Comparison of ENCODE assay signal across 8 mouse cellular contexts in genomic region chr6:83234280-83234741, GRCm38 (mm10). TPM values are rescaled to one million over a fixed set of nuclear protein-coding genes. Genes with fewer than 3 reads are reported as not detected.
DNase-seq lines count a peak whose midpoint lies in the region; ATAC-seq and TF ChIP-seq lines count a peak whose summit lies in the region.

No protein-coding gene starts in this region.

- H3K36me3 ChIP-seq in ES-Bruce4 (ENCODE audit: control insufficient read depth, insufficient read depth, low read length, poor library complexity, severe bottlenecking), result no peaks in the 10 kb centered on the region
- no peaks in the 10 kb centered on the region for H3K36me3 ChIP-seq in intestine, embryonic 16.5 days (ENCODE audit: control insufficient read depth, insufficient read depth, low read length)
- no peaks in the 10 kb centered on the region for H3K36me3 ChIP-seq in liver, postnatal 0 days (replicated peaks; ENCODE audit: insufficient read depth, low read length)

- no peak overlapping the region for H3K27ac ChIP-seq in ES-Bruce4 (ENCODE audit: insufficient read depth, low read length)
- H3K27ac ChIP-seq in intestine, embryonic 16.5 days (ENCODE audit: low read length), result no peak overlapping the region
- no peak overlapping the region for H3K27ac ChIP-seq in liver, postnatal 0 days (ENCODE audit: low read depth)

- peak overlapping the region; percentile 24 for H3K4me3 ChIP-seq in ES-Bruce4 (ENCODE audit: low read depth, low read length)
- H3K4me3 ChIP-seq in intestine, embryonic 16.5 days (ENCODE audit: low read length), result peak overlapping the region; percentile 18
- no peak overlapping the region for H3K4me3 ChIP-seq in liver, postnatal 0 days (ENCODE audit: low read depth, low read length)

- no peak for TF ChIP-seq POLR2A in ES-Bruce4 (IDR thresholded peaks at IDR 0.05; ENCODE audit: insufficient read depth, low read length)

- peaks cover 2% of the 10 kb centered on the region for H3K4me1 ChIP-seq in ES-Bruce4 (ENCODE audit: control insufficient read depth, insufficient read depth, low read length)
- peaks cover 6% of the 10 kb centered on the region; the same call in 1 of the 2 replicates for H3K4me1 ChIP-seq in intestine, embryonic 16.5 days (ENCODE audit: control insufficient read depth, insufficient read depth, low read length)
- no peaks in the 10 kb centered on the region; the same call in 1 of the 2 replicates for H3K4me1 ChIP-seq in liver, postnatal 0 days (ENCODE audit: insufficient read depth)

- DNase-seq in embryo, embryonic 10.5 days (ENCODE audit: low spot score), result peak; percentile 50
- DNase-seq in liver, postnatal 0 days, result no peak
- DNase-seq in right cerebral cortex, postnatal 4 days, result no peak
- no peak for DNase-seq in cerebellum, adult 11-12 months

- TF ChIP-seq EP300 in ES-Bruce4 (IDR thresholded peaks at IDR 0.05; ENCODE audit: insufficient read depth, low read depth, low read length), result no peak
- TF ChIP-seq EP300 in liver, postnatal 0 days (IDR thresholded peaks at IDR 0.05; ENCODE audit: low read depth), result no peak

- no peak overlapping the region for H3K9ac ChIP-seq in ES-Bruce4 (ENCODE audit: low read depth, poor library complexity, severe bottlenecking)
- H3K9ac ChIP-seq in intestine, embryonic 16.5 days (ENCODE audit: low read depth, low read length), result peak overlapping the region; percentile 34; the same call in 1 of the 2 replicates
- no peak overlapping the region for H3K9ac ChIP-seq in liver, postnatal 0 days (replicated peaks)

- no peak for TF ChIP-seq CTCF in ES-Bruce4 (IDR thresholded peaks at IDR 0.05; ENCODE audit: low read depth, low read length)
- no peak for TF ChIP-seq CTCF in liver, postnatal 0 days (IDR thresholded peaks at IDR 0.05; ENCODE audit: low read depth)

- H3K4me2 ChIP-seq in intestine, embryonic 16.5 days (ENCODE audit: low read depth, low read length), result peak overlapping the region; percentile 51
- H3K4me2 ChIP-seq in liver, postnatal 0 days (ENCODE audit: low read depth, low read length), result peak overlapping the region; percentile 56

- no peaks in the 10 kb centered on the region for H3K9me3 ChIP-seq in ES-Bruce4 (replicated peaks; ENCODE audit: control insufficient read depth, insufficient read depth, low read length, poor library complexity, severe bottlenecking)
- H3K9me3 ChIP-seq in intestine, embryonic 16.5 days (ENCODE audit: control insufficient read depth, low read length), result no peaks in the 10 kb centered on the region
- H3K9me3 ChIP-seq in liver, postnatal 0 days (ENCODE audit: low read length), result no peaks in the 10 kb centered on the region

- no peaks in the 10 kb centered on the region for H3K27me3 ChIP-seq in ES-Bruce4 (ENCODE audit: control insufficient read depth, insufficient read depth, low read length, poor library complexity, severe bottlenecking)
- H3K27me3 ChIP-seq in intestine, embryonic 16.5 days (replicated peaks; ENCODE audit: control insufficient read depth, insufficient read depth, low read length), result peaks cover 9% of the 10 kb centered on the region; the same call in 1 of the 2 replicates
- H3K27me3 ChIP-seq in liver, postnatal 0 days (ENCODE audit: insufficient read depth, low read length), result peaks cover 15% of the 10 kb centered on the region; the same call in 1 of the 2 replicates

- WGBS in intestine, embryonic 16.5 days, result 5% methylated on average over 14 of the region's 14 CpGs
- 9% methylated on average over 14 of the region's 14 CpGs for WGBS in liver, postnatal 0 days (ENCODE audit: insufficient replicate concordance)

- ATAC-seq in intestine, embryonic 16.5 days, result peak; percentile 36; the same call in 1 of the 2 replicates
- no peak for ATAC-seq in liver, postnatal 0 days
- ATAC-seq in CD4-positive, CD25-positive, alpha-beta regulatory T cell, adult 4 months, result no peak
- ATAC-seq in cerebellum, adult (ENCODE audit: insufficient number of reproducible peaks, low FRiP score, low TSS enrichment), result no peak

RNA-seq across cellular contexts. Expression of gene Slc4a5, which starts 14.7 kb away (rescaled TPM):
- polyA plus RNA-seq in ES-Bruce4 (2011; ENCODE audit: insufficient read depth, insufficient read length, low read depth, missing spikeins), result 2.1 and 3.8 TPM in 2 replicates
- 0.56 and 1.2 TPM in 2 replicates for polyA plus RNA-seq in intestine, embryonic 16.5 days (2015; fragmentation: Nextera tagmentation; extraction: Ambion mirVana)
- polyA plus RNA-seq in liver, postnatal 0 days (2015; fragmentation: Nextera tagmentation; extraction: Ambion mirVana), result 0.04 and 0.05 TPM in 2 replicates
- polyA plus RNA-seq in CD4-positive, CD25-positive, alpha-beta regulatory T cell, adult 4 months (2017; shearing (Covaris generic)), result 1 to 10 TPM in 1 of 2 experiments, under 1 TPM in 1; 0.75 to 1.1 TPM
